Mouse (Mus musculus) kidney, adult 9 months (tissue): ENCODE results near the gene Gucd1.
A peak's percentile ranks its signal among the peaks of the same experiment; 100 is the strongest.

Experiments
- DNase-seq: peaks from one replicate; pipeline ENCODE4 v3.0.0; 2022

Gucd1 gene

DNA sequence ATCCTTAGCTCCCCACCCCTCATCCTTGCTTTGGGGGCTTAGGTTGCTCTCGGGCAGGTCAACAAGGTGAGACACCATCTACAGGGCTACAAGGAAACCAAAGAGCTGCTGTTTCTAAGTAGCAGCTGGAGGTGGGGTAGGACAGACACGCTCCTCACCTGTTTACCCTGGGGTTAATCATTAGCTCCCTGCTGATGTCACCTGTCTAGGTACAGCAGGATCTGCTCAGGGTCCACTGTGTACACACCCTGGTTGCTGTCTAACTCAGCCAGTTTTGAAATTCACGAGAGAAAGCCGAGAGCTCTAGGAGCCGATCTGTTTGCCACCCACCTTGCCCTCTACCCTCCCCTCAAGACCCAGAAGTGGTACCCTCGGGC lies 88.8 kb downstream of the Gucd1 start:
- DNase-seq = peak; percentile 87

DNA sequence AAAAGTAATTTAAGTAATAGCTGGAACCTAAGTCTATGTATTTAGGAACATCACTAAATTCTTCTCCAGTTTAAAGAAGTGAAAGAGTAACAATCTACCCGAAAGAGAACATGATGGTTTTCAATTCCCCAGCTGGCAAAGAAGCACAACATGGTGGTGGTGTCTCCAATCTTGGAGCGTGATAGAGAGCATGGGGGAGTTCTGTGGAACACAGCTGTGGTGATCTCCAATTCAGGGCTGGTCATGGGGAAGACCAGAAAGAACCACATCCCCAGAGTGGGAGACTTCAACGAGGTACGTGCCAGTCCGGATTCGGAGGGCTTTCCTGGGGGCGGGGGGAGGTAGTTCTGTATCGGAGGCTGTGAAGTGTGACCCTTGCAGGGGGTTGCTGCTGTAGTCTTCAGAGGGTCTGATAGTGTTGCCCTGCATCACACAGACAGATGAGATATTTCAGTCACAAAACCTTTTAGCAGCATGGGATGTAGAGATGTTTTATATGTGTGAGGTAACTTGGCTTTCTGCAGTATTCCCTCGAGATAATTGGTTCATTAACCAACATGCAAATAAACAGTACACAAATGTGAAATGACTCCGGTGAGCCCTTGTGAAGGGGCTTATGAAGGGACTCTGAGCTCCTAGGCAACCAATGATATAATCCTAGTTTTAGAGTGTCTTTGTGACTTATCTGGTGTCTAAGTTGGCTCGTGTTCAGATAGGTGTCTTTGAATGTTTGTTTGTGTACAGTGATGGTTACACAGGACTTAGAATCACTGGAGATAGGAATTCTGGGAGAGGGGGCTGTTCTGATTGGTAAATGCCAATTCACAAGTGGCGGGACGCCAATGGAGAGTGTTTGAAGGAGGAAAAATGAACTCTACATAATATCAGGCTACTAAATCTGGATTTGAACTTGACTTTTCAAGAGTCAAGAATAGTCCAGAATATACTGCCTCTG lies 89.4 kb downstream of the Gucd1 start:
- DNase-seq = no peak

DNA sequence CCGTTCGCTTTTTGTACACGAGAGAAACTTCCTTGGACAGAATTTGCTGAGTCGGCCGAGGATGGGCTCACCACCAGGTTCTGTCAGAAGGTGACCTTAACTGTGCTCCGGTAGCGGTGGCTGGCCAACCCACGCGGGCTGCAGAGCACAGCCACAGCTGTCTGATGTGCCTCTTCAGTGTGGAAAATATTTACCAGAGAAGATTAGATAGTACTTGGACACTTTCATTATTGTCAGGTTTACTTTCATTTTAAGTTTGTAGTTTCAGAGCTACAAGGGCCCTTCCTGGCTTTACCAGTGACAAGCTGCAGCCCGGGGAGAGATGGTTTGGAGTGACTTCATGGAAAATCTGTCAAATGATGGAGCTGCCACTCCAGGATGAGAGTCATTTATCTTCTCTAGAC lies 93.3 kb downstream of the Gucd1 start:
- peak; percentile 50 for DNase-seq

DNA sequence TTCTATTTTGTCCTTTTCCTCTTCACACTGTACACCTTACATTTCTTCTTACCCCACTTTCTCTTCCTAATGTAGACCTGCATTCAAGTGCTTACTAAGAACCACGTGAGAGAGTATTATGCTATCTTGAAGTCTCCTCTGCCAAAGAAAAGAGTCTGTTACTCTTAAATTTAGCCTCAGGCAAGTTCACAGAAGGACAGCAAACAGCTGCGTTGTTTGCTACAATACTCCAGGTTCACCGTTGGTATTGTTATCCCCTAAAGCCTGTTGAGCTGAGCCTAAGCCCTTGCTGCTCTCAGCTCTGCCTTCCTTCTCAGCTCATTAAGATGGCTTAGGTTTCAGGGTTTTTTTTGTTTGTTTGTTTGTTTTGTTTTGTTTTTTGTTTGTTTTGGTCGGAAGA lies 99.0 kb downstream of the Gucd1 start:
- no peak for DNase-seq

GRCm38 (mm10) chr10:75417363-75418042 lies 100.3 kb downstream of the Gucd1 start:
- no peak for DNase-seq

- no peak for DNase-seq
Observed at GRCm38 (mm10) chr10:75414925-75415324, 102.8 kb downstream of the Gucd1 start.

DNA sequence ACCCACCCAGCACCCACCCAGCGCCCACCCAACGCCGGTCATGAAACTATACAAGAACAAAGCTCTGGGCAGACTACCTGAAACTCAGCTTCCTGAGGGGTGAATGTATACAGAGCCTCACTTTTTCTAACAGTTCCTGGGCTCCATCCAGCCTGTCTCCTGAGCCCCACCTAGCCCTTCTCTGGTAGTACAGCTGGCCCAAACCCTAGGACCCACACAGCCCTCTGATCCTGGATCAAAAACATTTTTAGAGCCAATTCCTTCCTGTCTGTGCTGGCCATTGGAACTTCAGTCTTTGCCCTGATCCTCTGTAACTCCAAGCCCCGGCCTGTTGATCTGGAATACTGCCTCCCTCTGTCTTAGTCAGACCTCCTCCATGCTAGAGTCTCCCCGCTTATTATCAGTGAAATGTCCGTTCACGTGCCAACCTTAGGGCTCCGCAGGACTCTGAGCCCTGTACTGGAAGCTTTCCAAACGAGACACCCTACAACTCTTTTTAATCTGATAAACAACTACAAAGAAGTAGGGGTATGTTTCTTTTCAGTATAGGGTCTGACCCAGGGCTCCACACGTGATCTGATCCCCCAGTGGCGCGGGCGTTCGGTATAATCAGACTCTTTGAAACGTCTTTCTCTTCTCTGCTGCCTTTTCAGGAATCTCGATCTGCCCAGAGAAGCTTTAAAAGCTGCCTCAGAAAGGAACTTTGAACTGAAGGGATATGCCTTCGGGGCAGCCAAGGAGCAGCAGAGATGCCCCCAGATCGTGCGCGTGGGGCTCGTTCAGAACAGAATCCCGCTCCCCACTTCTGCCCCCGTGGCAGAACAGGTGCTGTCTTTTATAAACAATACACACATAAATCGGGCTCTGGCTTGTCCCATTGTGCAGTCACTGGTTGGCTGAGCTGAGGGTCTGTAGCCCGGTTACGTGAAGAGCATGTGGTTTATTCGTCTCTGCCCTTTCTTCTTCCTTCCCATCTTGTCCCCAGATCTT lies 105.4 kb downstream of the Gucd1 start:
- DNase-seq = peak; percentile 86

DNA sequence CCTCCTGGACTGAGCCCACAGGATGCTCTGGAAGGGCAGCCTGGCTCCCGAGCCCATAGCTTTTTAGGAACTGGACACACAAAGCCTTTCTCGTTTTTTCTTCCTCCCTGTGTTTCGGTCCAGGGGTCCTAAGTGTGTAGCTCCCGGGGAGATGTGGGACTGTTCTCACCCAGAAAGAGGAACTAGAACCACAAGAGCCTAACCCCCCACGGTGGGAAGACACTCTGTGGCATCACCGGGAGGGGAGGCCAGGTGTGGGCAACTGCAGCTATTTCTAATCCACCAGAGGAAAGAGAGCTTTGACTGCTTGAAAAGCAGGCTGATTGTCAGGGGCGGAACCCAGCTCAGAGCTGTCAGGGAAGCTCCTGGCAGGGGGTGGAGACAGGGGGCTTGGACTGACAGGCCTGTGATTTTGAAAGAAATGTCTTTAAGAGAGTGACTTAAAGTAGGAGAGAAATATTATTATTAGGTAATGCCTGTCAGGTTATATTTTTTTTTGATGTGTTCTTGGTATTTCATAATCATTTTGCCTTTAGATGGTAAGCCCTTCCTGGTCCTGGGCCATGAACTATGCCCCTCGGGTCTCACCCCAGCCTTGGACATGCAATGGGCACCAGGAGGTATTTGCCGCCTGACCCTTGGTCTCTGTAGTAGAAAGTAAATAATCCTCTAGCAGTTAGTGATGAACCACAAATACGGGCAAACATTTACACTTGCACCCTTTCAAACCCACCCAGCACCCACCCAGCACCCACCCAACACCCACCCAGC lies 106.2 kb downstream of the Gucd1 start:
- DNase-seq = peak; percentile 67

GRCm38 (mm10) chr10:75407741-75408140 lies 110.0 kb downstream of the Gucd1 start:
- DNase-seq = peak; percentile 81

GRCm38 (mm10) chr10:75406755-75407154 lies 111.0 kb downstream of the Gucd1 start:
- peak; percentile 96 for DNase-seq

- DNase-seq = no peak
Observed at GRCm38 (mm10) chr10:75405916-75406315, 111.9 kb downstream of the Gucd1 start.

GRCm38 (mm10) chr10:75400958-75401357 lies 116.8 kb downstream of the Gucd1 start, which contains the start of gene Upb1:
Gene Upb1 (plus strand): TSS chr10:75401115.
- DNase-seq = no peak

DNA sequence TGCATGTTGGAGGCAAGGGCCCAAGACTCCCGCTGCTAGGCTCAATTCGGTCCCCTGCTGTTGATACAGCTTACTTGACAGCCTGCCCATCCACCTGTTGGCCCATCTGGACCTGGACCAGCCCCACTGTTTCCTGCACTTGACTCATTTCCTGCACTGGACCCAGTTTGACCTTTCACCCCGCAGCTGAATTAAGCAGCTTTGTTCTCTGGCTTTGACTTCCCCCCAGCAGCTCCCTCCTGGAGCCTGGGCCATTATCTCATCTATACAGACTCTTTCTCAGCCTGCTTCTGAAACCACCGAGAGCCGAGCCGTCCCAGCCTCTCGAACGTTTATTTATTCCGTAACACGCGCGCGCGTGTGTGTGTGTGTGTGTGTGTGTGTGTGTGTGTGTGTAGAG lies 120.8 kb downstream of the Gucd1 start:
- DNase-seq = peak; percentile 60

DNA sequence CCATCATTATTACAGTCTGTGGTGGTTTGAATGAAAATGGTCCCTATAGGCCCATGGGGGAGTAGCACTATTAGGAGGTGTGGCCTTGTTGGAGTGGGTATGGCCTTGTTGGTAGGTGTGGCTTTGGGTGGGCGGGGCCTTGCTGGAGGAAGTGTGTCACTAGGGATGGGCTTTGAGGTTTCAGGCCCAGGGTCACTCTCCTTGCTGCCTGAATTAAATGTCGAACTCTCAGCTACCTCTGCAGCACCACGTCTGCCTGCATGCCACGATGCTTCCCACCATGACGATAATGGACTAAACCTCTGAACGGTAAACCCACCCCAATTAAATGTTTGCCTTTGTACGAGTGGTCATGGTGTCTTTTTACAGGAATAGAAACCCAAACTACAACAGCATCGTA lies 123.0 kb downstream of the Gucd1 start:
- DNase-seq = no peak

- DNase-seq = peak; percentile 37
Observed at GRCm38 (mm10) chr10:75390832-75391231, 126.9 kb downstream of the Gucd1 start.

DNA sequence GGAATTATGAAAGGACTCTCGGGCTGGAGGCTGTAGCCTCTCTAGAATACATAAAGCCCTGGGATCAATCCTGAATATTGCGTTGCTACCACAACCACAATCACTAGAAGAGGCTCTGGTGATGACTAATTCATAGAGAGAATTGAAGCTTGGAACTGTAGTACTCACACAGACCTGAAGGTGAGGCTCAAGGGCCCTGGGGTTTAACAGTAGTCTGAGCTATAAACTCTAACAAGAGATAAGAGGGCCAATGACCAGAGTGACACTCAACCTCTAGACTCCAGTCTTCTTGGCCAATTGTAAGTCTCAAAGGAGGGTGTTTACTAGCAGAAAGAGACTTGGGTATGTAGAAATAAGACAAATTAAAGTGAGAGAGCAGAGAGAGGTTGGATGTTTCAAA lies 127.6 kb downstream of the Gucd1 start:
- peak; percentile 47 for DNase-seq

- no peak for DNase-seq
Observed at GRCm38 (mm10) chr10:75378688-75379087, 139.1 kb downstream of the Gucd1 start.

DNA sequence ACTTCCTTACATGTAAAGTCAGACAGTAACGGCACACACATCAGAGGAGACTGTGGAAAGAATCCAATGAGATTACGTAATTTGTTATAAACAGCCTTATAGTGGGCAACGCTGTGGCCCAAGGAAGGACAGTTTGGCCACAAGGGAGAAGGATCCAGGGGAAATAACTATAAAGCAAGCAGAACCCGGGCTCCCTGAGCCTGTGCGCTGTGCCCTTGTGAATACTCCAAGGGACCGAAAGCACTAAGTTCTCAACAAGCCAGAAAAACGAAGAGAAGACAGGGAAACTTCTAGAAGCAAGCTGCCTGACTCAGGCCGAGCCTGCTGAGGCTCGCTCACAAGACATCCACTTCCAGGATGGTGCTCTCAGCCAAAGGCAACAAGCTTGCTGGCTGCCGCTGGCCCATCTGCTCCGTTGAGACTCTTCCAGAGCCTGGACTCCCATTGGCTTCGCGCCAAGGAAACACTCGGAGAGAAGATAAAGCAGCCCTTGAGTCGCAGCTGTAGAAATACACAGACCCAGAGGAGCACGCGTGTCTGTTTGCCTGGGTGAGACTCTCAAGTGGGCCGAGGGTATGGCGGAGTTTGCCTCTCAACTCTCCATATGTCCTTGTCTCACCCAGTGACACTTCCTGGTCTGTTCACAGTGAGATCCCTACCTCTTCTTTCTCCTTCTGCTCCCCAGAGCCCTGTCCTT lies 144.0 kb downstream of the Gucd1 start:
- peak; percentile 28 for DNase-seq

GRCm38 (mm10) chr10:75365231-75365633 lies 152.5 kb downstream of the Gucd1 start:
- no peak for DNase-seq

DNA sequence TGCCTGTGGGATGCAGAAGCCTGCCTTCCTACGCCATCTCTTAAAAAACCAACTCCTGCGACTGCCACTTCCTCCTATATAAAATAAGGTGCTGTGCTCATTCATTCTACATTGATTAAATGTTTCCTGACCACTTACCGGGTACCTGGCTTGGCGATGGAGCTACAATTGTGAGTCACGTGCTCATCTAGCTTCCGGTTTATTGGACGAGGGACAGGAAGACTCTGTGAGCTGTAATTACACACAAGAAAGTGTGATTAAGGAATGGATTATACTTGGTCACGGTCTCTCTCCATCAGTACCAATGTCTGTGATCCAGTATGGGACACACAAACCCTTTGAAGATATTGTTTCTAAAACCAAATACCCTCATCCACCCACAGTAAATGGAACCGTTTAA lies 153.0 kb downstream of the Gucd1 start:
- no peak for DNase-seq

- DNase-seq = peak; percentile 65
Observed at GRCm38 (mm10) chr10:75364214-75364690, 153.5 kb downstream of the Gucd1 start.
